Mouse (Mus musculus) heart, embryonic 16.5 days (tissue): ENCODE measurements at regions not wholly inside any gene's neighbourhood (a gene's known extent, or its start where the extent isn't known, plus 50 kb on each side); places are given as distances from the start of the nearest gene placed in this dataset.
A peak's percentile ranks its signal among the peaks of the same experiment; 100 is the strongest.
"Not testable (repeated sequence)": the region's sequence is repeated elsewhere in the genome, so short reads cannot be mapped to it uniquely, and the experiment has no call there.

Experiments
- ATAC-seq: fragments of 200-750 bp; cut with Nextera tagmentation; replicated peaks from 2 replicates; pipeline ENCODE4 v1.8.0; 2017; ENCODE audit warnings: moderate number of reproducible peaks; ENCODE audit not compliant: insufficient read depth, low FRiP score; ENCODE audit errors: extremely low read depth
- H3K27ac ChIP-seq: fragments of 300-500 bp; sonication (generic); 2 replicates; pipeline ENCODE4 v1.5.1; 2014; ENCODE audit warnings: mild to moderate bottlenecking, low read length, control low read depth, moderate library complexity
- H3K27me3 ChIP-seq: fragments of 300-500 bp; sonication (generic); 2 replicates; pipeline ENCODE4 v1.6.1; 2014; ENCODE audit warnings: low read length, mixed read lengths; ENCODE audit not compliant: control insufficient read depth, insufficient read depth
- H3K36me3 ChIP-seq: fragments of 300-500 bp; sonication (generic); 2 replicates; pipeline ENCODE4 v1.6.1; 2014; ENCODE audit not compliant: control insufficient read depth, insufficient read depth
- H3K4me1 ChIP-seq: fragments of 300-500 bp; sonication (generic); 2 replicates; pipeline ENCODE4 v1.6.1; 2014; ENCODE audit warnings: low read length, mixed read lengths; ENCODE audit not compliant: control insufficient read depth, insufficient read depth
- H3K4me2 ChIP-seq: fragments of 300-500 bp; sonication (generic); 2 replicates; pipeline ENCODE4 v1.6.1; 2014; ENCODE audit warnings: low read depth, mild to moderate bottlenecking, control low read depth, low read length
- H3K4me3 ChIP-seq: fragments of 300-500 bp; sonication (generic); 2 replicates; pipeline ENCODE4 v1.5.1; 2014; ENCODE audit warnings: mild to moderate bottlenecking, control low read depth, low read length
- H3K9ac ChIP-seq: fragments of 300-500 bp; sonication (generic); 2 replicates; pipeline ENCODE4 v1.6.1; 2014; ENCODE audit warnings: low read length, control low read depth
- H3K9me3 ChIP-seq: fragments of 300-500 bp; sonication (generic); replicated peaks from 2 replicates; pipeline ENCODE4 v1.6.1; 2016; ENCODE audit warnings: low read length; ENCODE audit not compliant: control insufficient read depth
- WGBS: fragments of 180-500 bp; shearing (Covaris S2); extraction: QIAGEN DNeasy Blood & Tissue Kit; methylation state at CpG from one replicate; pipeline ENCODE4 v1.1.7; 2014; 5-methylcytosine and 5-hydroxymethylcytosine counted together

GRCm38 (mm10) chr8:20550054-20550778 is 64.5 kb upstream of the Gm21119 start:
- Histone ChIP-seq H3K9ac (peak overlapping the region; percentile 87), H3K27ac (peak overlapping the region; percentile 76), H3K4me2 (peak overlapping the region; percentile 56), H3K4me3 (peak overlapping the region; percentile 66)
- not testable (repeated sequence) for H3K9me3 ChIP-seq, H3K36me3 ChIP-seq, H3K27me3 ChIP-seq, H3K4me1 ChIP-seq
- WGBS = 7% methylated on average over 61 of the region's 64 CpGs
- ATAC-seq = peak; percentile 100

GRCm38 (mm10) chr8:20556501-20557181 is 58.1 kb upstream of the Gm21119 start:
- not testable (repeated sequence) for H3K36me3 ChIP-seq, H3K27ac ChIP-seq, H3K27me3 ChIP-seq, H3K4me3 ChIP-seq, H3K9ac ChIP-seq, H3K4me1 ChIP-seq, H3K4me2 ChIP-seq, H3K9me3 ChIP-seq
- no CpG with 5 or more reads among the region's 6 CpGs for WGBS
- peak; percentile 17; the same call in 1 of the 2 replicates for ATAC-seq

- H3K9me3 ChIP-seq, H3K9ac ChIP-seq, H3K27me3 ChIP-seq, H3K27ac ChIP-seq, H3K36me3 ChIP-seq, H3K4me1 ChIP-seq: not testable (repeated sequence)
- peak overlapping the region; percentile 26 for H3K4me3 ChIP-seq
- WGBS = 74% methylated on average over 7 of the region's 8 CpGs
- ATAC-seq = peak; percentile 66
- peak overlapping the region; percentile 55 for H3K4me2 ChIP-seq
Observed at GRCm38 (mm10) chr8:20557184-20557583, 57.5 kb upstream of the Gm21119 start.

GRCm38 (mm10) chr8:20557609-20558008 is 57.1 kb upstream of the Gm21119 start:
- not testable (repeated sequence) for H3K27me3 ChIP-seq, H3K9me3 ChIP-seq, H3K9ac ChIP-seq, H3K27ac ChIP-seq, H3K4me1 ChIP-seq, H3K36me3 ChIP-seq
- 45% methylated on average over 39 of the region's 47 CpGs for WGBS
- ATAC-seq = peak; percentile 96
- H3K4me2 ChIP-seq = peak overlapping the region; percentile 55
- peak overlapping the region; percentile 41 for H3K4me3 ChIP-seq
